Mouse (Mus musculus) liver, embryonic 12.5 days (tissue): ENCODE data around the gene Map4k2. TPM values are rescaled to one million over a fixed set of nuclear protein-coding genes. Genes with fewer than 3 reads are reported as not detected.
"Not testable (repeated sequence)": the region's sequence is repeated elsewhere in the genome, so short reads cannot be mapped to it uniquely, and the experiment has no call there.

Source experiments
- ATAC-seq: fragments of 200-750 bp; cut with Nextera tagmentation; 2 replicates; pipeline ENCODE4 v1.8.0; 2017; ENCODE audit warnings: moderate number of reproducible peaks, mild to moderate bottlenecking, moderate library complexity
- H3K27ac ChIP-seq: fragments of 300-500 bp; sonication (generic); 2 replicates; pipeline ENCODE4 v1.5.1; 2016; ENCODE audit warnings: mild to moderate bottlenecking
- H3K27me3 ChIP-seq: fragments of 300-500 bp; sonication (generic); replicated peaks from 2 replicates; pipeline ENCODE4 v1.6.1; 2016; ENCODE audit warnings: mild to moderate bottlenecking, moderate library complexity
- H3K36me3 ChIP-seq: fragments of 300-500 bp; sonication (generic); 2 replicates; pipeline ENCODE4 v1.6.1; 2016; ENCODE audit warnings: mild to moderate bottlenecking, moderate library complexity
- H3K4me1 ChIP-seq: fragments of 300-500 bp; sonication (generic); 2 replicates; pipeline ENCODE4 v1.6.1; 2016
- H3K4me2 ChIP-seq: fragments of 300-500 bp; sonication (generic); 2 replicates; pipeline ENCODE4 v1.6.1; 2016; ENCODE audit warnings: mild to moderate bottlenecking, moderate library complexity
- H3K4me3 ChIP-seq: fragments of 300-500 bp; sonication (generic); 2 replicates; pipeline ENCODE4 v1.5.1; 2016; ENCODE audit warnings: mild to moderate bottlenecking, moderate library complexity
- H3K9ac ChIP-seq: fragments of 300-500 bp; sonication (generic); 2 replicates; pipeline ENCODE4 v1.6.1; 2016; ENCODE audit warnings: mild to moderate bottlenecking, moderate library complexity
- H3K9me3 ChIP-seq: fragments of 300-500 bp; sonication (generic); replicated peaks from 2 replicates; pipeline ENCODE4 v1.6.1; 2016; ENCODE audit warnings: mild to moderate bottlenecking, moderate library complexity
- WGBS: fragments of 180-500 bp; shearing (Covaris S2); methylation state at CpG from one replicate; pipeline ENCODE4 v1.1.7; 2016; ENCODE audit not compliant: insufficient replicate concordance; 5-methylcytosine and 5-hydroxymethylcytosine counted together
- polyA plus RNA-seq: library from polyadenylated mRNA; unstranded; fragments of >200 nt; fragmentation: Nextera tagmentation; extraction: Ambion mirVana; gene quantifications from 2 replicates; pipeline ENCODE4 v1.2.1, GENCODE M21; 2016

Gene Map4k2
- polyA plus RNA-seq, 1 experiment from 2014 or later = 9.3 TPM

DNA sequence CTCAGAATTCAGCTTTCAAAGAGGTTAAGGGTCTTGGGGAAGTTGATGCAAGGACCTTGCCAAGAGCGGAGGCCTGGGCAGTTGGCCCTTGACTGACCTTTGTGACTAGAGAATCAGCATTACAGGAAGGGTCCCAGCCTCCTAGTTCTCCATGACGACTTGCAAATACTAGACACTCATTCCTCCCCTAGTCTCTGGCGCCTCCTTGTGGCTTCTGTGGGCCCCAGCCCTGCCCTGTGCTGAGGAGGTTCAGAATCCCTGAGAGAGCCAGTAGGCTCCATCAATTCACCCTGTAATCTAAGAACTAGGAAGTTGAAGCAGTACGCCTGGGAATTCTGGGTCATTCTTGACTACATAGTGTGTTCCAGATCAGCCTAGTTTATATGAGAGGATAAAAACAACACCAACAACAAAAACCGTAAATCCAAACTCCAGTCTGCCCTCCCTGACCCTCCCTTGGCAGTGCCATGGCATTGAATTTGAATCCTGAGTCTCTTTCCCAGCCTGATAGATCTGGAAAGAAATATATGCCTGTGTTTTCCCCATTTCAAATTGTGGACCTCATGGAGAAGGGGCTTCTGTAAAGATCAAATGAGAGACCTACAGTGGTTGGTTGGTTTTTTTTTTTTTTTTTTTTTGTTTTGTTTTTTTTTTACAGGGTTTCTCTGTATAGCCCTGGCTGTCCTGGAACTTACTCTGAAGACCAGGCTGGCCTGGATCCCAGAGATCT lies 36.0 kb upstream of the Map4k2 start:
- Histone ChIP-seq H3K4me1 (peaks cover 80% of the 10 kb centered on the region), H3K9ac (no peak overlapping the region), H3K27ac (peak overlapping the region; percentile 85; the same call in 1 of the 2 replicates), H3K4me3 (no peak overlapping the region), H3K27me3 (no peaks in the 10 kb centered on the region), H3K36me3 (peaks cover 13% of the 10 kb centered on the region; the same call in 1 of the 2 replicates), H3K4me2 (no peak overlapping the region), H3K9me3 (no peaks in the 10 kb centered on the region)
- WGBS = 22% methylated on average over 5 of the region's 5 CpGs
- peak; percentile 31; the same call in 1 of the 2 replicates for ATAC-seq

DNA sequence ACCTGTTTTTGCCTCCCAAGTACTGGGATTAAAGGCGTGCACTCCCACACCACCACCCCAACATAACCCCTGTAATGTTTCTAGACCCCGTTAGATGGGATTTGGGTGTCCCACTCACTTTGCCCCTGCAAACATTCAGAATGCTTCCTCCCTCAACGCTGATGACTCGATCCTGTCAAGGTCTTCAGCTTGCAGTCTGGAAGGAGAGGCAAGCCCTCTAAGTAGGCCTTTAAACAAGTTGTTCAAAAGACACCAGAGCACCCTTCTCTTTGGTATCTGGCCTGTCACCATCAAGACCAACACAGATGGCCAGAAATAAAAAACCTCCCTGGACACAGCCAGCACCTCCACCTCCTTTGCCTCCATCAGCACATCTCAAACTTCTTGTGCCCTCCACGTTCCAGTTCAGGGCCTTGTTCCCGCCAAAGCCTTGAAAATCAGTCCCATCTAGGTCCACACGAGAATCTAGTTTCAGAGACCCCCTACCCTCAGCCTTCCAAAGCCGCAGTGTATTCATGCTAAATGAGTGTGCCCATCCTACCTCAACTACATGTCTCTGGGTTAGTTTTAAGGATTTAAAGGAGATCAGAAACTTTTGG lies 35.3 kb upstream of the Map4k2 start:
- Histone ChIP-seq H3K9ac (peak overlapping the region; percentile 88), H3K4me3 (peak overlapping the region; percentile 80), H3K36me3 (peaks cover 10% of the 10 kb centered on the region; the same call in 1 of the 2 replicates), H3K4me2 (peak overlapping the region; percentile 99), H3K27ac (peak overlapping the region; percentile 85), H3K9me3 (no peaks in the 10 kb centered on the region), H3K27me3 (no peaks in the 10 kb centered on the region), H3K4me1 (peaks cover 73% of the 10 kb centered on the region)
- no peak for ATAC-seq
- 53% methylated on average over 8 of the region's 8 CpGs for WGBS

DNA sequence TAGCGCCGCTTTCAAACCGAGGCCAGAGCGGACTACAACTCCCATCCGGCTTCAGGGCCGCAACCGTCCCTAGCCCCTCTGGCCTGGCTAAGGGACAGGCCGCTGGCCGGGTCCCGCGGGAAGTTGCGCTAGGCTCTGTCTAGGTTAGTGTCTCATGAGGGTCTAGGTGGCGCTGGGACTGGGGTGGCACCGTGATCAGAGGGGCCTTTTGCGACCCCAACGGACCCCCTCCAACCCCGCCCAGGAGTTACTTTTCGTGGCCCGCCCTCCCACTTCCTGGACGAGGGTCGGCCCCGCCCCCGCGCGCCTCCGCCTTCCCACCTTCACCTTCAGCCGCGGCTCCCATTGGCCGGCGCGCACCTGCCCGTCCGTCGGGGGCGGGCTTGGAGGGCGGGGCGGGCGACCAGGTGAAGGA lies 34.8 kb upstream of the Map4k2 start, which contains the start of gene Cdc42bpg:
Cdc42bpg (plus strand) TSS at position 320 of the 415 bp plus-strand sequence.
- Histone ChIP-seq H3K36me3 (peaks cover 15% of the 10 kb centered on the region; the same call in 1 of the 2 replicates), H3K9me3 (no peaks in the 10 kb centered on the region), H3K9ac (peak within 1 kb of the TSS; percentile 88), H3K4me3 (peak within 1 kb of the TSS; percentile 80), H3K27me3 (no peaks in the 10 kb centered on the region), H3K27ac (peak within 1 kb of the TSS; percentile 85), H3K4me1 (peaks cover 68% of the 10 kb centered on the region), H3K4me2 (peak within 1 kb of the TSS; percentile 99)
- ATAC-seq = peak; percentile 84
- 1% methylated on average over 38 of the region's 38 CpGs for WGBS

DNA sequence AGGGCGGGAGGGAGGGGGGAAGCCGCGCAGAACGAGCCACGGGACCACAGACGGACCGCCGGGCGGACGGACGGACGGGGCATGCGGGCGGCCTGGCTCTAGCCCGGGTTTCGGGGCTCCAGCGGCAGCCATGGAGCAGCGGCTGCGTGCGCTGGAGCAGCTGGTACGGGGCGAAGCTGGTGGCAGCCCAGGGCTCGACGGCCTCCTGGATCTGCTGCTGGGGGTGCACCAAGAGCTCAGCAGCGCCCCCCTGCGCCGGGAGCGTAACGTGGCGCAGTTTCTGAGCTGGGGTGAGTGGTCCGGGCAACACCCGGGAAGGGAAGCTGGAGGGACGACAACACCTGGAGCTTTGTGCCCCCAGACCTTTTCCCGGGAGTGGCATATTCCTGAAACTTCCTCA lies 34.3 kb upstream of the Map4k2 start:
- H3K27ac ChIP-seq = peak overlapping the region; percentile 85
- H3K4me2 ChIP-seq = peak overlapping the region; percentile 99
- H3K9me3 ChIP-seq = no peaks in the 10 kb centered on the region
- ATAC-seq = peak; percentile 61
- H3K36me3 ChIP-seq = peaks cover 15% of the 10 kb centered on the region; the same call in 1 of the 2 replicates
- peak overlapping the region; percentile 80 for H3K4me3 ChIP-seq
- H3K9ac ChIP-seq = peak overlapping the region; percentile 88
- no peaks in the 10 kb centered on the region for H3K27me3 ChIP-seq
- H3K4me1 ChIP-seq = peaks cover 63% of the 10 kb centered on the region
- WGBS = under 1% methylated on average over 34 of the region's 34 CpGs

DNA sequence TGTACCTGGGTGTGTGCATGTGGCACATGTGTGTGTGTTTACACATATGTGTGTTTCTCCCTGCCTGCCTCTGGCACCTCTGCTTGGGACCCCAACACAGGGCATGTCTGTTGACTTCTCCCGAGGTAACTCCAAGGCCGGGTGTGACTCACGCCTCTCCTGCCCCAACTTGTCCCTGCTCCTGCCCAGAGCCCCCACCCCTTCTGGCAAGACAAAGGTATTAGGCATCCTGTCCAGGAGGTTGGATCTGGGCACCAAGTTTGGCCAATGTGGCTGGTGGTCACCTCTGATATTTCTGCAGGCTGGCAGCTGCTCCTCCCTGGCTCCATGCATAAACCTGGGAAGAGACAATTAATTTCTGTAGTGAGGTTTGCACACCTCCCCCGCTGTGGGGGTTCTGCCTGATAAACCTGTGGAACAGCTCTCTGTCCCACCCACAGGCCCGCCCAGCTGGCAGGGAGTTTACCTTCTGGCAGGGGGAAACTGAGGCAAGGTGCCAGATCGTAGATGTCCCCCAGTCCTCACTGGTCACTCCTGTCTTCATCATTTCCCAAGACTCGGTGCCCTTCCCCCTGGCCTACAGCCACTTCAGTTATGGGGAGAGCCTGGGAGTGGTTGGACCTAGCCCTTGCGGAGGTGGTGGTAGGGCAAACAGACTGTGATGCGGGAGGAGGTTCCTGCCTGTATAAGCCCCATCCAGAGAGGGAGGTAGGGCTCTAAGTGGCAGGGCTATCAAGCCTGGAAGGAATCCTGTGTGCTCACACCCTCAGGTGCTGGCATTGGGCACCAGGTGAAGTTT lies 33.0 kb upstream of the Map4k2 start:
- Histone ChIP-seq H3K27ac (no peak overlapping the region), H3K9ac (no peak overlapping the region), H3K27me3 (no peaks in the 10 kb centered on the region), H3K4me1 (peaks cover 50% of the 10 kb centered on the region), H3K4me3 (no peak overlapping the region), H3K9me3 (no peaks in the 10 kb centered on the region), H3K4me2 (peak overlapping the region; percentile 99), H3K36me3 (peaks cover 17% of the 10 kb centered on the region; the same call in 1 of the 2 replicates)
- no peak for ATAC-seq
- WGBS = 70% methylated on average over 9 of the region's 9 CpGs

DNA sequence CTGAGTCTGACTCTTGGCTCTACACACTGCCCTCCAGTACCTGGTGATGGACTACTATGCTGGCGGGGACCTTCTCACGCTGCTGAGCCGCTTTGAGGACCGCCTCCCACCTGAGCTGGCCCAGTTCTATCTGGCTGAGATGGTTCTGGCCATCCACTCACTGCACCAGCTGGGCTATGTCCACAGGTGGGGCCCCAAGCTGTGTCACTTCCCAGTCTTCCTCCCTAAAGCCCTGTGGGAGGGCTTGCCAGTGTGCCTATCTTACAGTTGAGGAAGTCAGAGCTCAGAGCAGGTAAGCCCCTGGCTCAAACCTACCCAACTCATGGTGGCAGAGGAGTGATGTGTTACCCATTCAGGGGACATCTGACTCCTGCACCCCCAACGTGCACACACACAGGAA lies 30.8 kb upstream of the Map4k2 start:
- H3K27me3 ChIP-seq = no peaks in the 10 kb centered on the region
- no peak overlapping the region for H3K4me3 ChIP-seq
- ATAC-seq = no peak
- H3K9ac ChIP-seq = no peak overlapping the region
- H3K27ac ChIP-seq = no peak overlapping the region
- H3K36me3 ChIP-seq = peaks cover 38% of the 10 kb centered on the region
- H3K9me3 ChIP-seq = no peaks in the 10 kb centered on the region
- H3K4me2 ChIP-seq = no peak overlapping the region
- 79% methylated on average over 5 of the region's 5 CpGs for WGBS
- peaks cover 30% of the 10 kb centered on the region for H3K4me1 ChIP-seq

DNA sequence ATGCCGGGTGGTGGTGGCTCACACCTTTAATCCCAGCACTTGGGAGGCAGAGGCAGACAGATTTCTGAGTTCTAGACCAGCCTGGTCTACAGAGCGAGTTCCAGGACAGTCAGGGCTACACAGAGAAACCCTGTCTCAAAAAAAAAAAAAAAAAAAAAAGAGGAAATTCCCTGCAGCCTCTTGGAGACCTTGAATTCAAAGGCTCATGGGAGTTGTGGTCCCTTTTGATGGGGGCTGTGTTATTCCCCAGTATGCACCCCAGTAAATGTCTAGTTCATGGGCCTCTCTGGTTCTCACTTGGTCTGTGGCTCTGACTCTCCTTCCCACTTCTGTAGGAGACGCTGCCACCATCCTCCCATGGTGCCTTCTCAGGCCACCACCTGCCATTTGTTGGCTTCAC lies 29.2 kb upstream of the Map4k2 start:
- H3K4me3 ChIP-seq, H3K9me3 ChIP-seq, ATAC-seq, H3K4me2 ChIP-seq, H3K27ac ChIP-seq, H3K9ac ChIP-seq, H3K27me3 ChIP-seq: not testable (repeated sequence)
- WGBS = 82% methylated on average over 3 of the region's 3 CpGs
- H3K36me3 ChIP-seq = peaks cover 54% of the 10 kb centered on the region
- H3K4me1 ChIP-seq = peaks cover 19% of the 10 kb centered on the region

DNA sequence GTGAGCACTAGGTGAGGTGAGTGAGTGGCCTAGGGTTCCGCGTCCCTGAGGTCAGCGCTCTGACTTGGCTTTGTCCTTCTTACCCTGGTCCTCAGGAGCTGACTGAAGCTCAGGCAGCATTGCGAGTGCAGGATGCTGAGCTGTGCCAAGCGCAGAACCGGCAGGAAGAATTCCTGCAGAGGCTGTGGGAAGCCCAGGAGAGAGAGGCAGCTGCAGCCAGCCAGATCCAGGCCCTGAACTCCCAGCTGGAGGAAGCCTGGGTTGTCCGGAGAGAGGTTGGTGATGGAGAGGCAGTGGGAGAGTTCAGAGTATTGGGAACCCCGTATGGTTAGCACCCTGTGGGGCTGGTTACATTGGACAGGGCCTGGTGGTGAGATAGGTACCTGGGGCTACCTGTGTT lies 27.1 kb upstream of the Map4k2 start:
- H3K36me3 ChIP-seq = peaks cover 74% of the 10 kb centered on the region
- no peak overlapping the region for H3K27ac ChIP-seq
- no peak overlapping the region for H3K4me3 ChIP-seq
- WGBS = 84% methylated on average over 8 of the region's 8 CpGs
- no peak for ATAC-seq
- H3K4me1 ChIP-seq = no peaks in the 10 kb centered on the region
- no peak overlapping the region for H3K4me2 ChIP-seq
- H3K9me3 ChIP-seq = no peaks in the 10 kb centered on the region
- H3K9ac ChIP-seq = no peak overlapping the region
- H3K27me3 ChIP-seq = no peaks in the 10 kb centered on the region

DNA sequence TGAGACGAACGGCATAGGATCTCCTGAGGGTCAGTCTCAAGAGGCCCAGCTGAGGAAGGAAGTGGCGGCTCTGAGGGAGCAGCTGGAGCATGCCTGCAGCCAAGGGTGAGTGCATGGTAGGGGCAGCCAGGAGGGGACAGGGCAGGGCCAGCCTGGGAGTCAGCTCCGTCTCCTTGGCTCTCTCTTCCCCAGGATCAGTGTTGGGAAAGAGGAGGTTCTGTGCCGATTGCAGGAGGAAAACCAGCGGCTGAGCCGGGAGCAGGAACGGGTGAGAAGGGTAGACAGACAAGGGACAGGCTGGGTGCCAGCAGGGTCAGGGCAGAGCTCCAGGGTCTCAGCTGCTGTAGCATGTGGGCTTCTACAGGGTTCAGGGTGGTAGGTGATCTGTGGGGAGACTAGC lies 26.4 kb upstream of the Map4k2 start:
- Histone ChIP-seq H3K27me3 (no peaks in the 10 kb centered on the region), H3K9me3 (no peaks in the 10 kb centered on the region), H3K36me3 (peaks cover 79% of the 10 kb centered on the region), H3K9ac (no peak overlapping the region), H3K4me1 (no peaks in the 10 kb centered on the region), H3K4me2 (no peak overlapping the region), H3K4me3 (no peak overlapping the region), H3K27ac (no peak overlapping the region)
- no peak for ATAC-seq
- WGBS = 66% methylated on average over 8 of the region's 8 CpGs

DNA sequence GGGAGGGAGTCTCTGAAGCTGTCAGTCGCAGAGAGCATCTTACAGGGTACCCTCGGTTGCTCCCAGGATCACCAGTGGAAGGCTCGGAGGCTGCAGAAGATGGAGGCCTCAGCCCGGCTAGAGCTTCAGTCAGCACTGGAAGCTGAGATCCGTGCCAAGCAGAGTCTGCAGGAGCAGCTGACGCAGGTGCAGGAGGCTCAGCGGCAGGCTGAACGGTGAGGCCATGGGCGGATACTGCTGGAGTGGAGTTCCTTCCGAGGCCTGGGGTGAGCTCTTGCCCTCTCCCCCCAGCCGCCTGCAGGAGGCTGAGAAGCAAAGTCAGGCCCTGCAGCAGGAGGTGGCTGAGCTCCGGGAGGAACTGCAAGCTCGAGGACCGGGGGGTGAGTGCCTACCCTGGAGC lies 25.4 kb upstream of the Map4k2 start:
- 82% methylated on average over 14 of the region's 14 CpGs for WGBS
- Histone ChIP-seq H3K4me2 (no peak overlapping the region), H3K9me3 (no peaks in the 10 kb centered on the region), H3K4me1 (no peaks in the 10 kb centered on the region), H3K36me3 (peaks cover 86% of the 10 kb centered on the region), H3K4me3 (no peak overlapping the region), H3K27ac (no peak overlapping the region), H3K9ac (no peak overlapping the region), H3K27me3 (no peaks in the 10 kb centered on the region)
- ATAC-seq = no peak

DNA sequence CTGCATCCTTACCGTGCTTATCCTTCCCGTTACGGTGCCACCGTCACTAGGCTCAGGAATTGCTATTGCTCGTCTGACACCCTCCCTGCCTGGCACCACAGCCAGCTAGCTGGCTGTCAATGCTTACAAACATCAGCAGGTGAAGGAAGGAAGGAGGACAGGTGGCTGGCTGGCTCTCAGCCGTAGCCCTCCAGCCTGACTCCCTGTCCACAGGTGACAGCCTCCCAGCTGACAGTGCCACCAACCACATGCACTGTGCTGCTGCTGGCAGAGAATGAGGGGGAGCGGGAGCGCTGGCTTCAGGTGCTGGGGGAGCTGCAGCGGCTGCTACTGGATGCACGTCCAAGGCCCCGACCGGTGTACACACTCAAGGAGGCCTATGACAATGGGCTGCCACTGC lies 22.8 kb upstream of the Map4k2 start:
- Histone ChIP-seq H3K4me2 (no peak overlapping the region), H3K4me3 (no peak overlapping the region), H3K27me3 (no peaks in the 10 kb centered on the region), H3K4me1 (peaks cover 8% of the 10 kb centered on the region), H3K9me3 (no peaks in the 10 kb centered on the region), H3K9ac (no peak overlapping the region), H3K27ac (no peak overlapping the region), H3K36me3 (peaks cover 85% of the 10 kb centered on the region)
- ATAC-seq = no peak
- 91% methylated on average over 12 of the region's 12 CpGs for WGBS

DNA sequence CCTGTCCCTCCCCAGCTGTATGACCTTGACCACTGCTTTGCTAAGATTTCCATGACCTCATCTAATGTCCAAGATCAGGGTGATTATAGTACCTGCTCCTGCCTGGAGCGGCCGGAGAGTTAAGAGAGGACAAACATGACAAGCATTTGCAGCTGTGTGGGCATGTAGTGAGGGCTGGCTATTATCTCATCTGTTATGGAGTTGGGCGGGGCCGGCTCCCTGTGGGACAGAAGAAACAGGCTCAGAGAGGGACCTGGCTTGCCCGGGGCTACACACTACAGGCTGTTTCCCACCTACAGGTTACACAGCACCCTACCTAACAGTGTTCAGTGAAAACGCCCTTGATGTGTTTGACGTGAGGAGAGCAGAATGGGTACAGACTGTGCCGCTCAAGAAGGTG lies 19.6 kb upstream of the Map4k2 start:
- Histone ChIP-seq H3K9me3 (no peaks in the 10 kb centered on the region), H3K27me3 (no peaks in the 10 kb centered on the region), H3K4me3 (no peak overlapping the region), H3K36me3 (peaks cover 64% of the 10 kb centered on the region), H3K4me2 (no peak overlapping the region), H3K9ac (no peak overlapping the region), H3K27ac (no peak overlapping the region), H3K4me1 (peaks cover 8% of the 10 kb centered on the region)
- no peak for ATAC-seq
- WGBS = 63% methylated on average over 8 of the region's 8 CpGs
